Mouse (Mus musculus): Measurements from ENCODE around the gene Gm10770. TPM values are rescaled to one million over a fixed set of nuclear protein-coding genes. Genes with fewer than 3 reads are reported as not detected.

The Gm10770 gene
- not detected for polyA plus RNA-seq (2014; fragmentation: Illumina TruSeq; extraction: RNeasy Lipid Tissue Mini Kit (QIAGEN cat#74804); ENCODE audit: low read depth, low replicate concordance)

GRCm38 (mm10) chr2:150179579-150179978 lies at the start of gene Gm10770:
Gene Gm10770, minus strand, starts transcription at chr2:150179679.

DNA sequence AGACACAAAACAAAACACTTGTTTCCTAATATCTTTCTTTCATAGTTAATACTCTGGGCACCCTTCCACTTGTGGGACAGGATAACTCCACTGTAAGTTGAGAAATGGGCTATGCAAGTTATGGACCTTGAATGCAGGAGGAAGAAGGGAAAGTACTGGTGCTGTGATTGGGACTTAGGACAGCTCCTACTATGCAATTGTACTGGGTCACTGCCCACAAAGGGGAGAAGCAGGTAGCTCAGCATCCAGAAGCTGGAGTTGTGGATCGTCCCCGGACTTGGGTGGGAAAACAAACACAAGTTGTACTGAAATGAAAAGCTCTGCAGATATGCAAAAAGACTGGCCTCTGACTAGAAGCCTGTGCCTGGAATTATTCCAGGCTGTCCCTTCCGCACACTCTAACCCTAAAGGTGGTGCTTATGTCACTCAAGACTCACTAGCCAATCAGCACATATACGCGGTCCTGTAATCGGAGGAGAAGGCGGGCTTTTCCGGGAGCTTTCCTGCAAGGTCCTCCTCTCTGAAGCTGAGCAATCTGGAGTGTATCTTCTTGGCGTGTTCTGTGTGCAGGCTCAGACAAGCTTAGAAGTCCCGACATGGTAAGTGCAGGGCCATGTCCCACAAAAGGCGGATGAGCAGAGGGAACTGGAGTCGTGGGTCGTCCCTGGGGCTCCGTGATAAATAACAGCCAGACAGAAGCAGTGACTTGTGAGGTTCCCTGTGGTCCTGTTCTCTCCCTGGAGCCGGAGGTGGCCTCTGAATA lies 38.3 kb upstream of the Gm10770 start, which contains the start of gene Zfp937:
TSS of gene Zfp937 (plus strand) at position 474 of the 763 bp plus-strand sequence.

DNA sequence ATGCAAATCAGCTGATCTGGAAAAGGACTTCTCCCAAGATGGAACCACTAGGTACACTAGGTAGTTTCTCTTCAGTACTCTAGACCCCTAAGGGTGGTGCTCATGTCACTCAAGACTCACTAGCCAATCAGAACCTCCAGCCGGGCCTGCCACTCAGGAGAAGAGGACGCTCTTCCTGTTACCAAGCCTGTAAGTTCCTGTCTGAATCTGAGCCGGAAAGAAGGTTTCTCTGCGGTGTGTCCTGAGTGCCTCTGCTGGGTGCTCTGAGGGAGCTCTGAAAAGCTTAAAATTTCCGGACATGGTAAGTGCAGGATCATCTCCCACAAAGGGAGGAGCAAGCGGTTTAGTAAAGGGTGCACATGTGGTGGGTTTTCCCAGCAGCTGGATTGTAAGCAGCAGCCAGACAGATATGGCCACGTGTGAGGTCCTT lies 2.1 kb upstream of the Gm10770 start, which contains the start of gene Gm14139:
TSS of gene Gm14139 (plus strand) at position 186 of the 430 bp plus-strand sequence.

DNA sequence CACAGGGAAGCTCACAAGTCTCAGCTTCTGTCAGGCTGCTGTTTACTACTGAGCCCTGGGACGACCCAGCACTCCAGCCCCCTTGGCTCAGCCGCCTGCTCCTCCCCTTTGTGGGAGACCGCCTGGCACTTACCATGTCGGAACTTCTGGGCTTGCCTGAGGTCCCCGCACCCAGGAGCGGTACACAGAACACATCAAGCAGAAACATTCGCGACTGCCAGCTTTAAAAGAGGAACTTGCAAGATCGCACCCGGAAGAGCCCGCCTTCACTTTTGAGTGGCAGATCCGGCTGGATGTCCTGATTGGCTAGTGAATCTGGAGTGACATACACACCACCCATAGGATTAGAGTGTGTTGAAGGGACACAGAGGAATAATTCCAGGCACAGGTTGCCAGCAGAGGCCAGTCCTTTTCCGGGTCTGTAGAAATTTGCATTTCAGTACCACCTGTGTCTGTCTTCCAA lies 43.0 kb downstream of the Gm10770 start, which contains the start of gene Zfp120:
TSS of gene Zfp120 (minus strand) at position 274 of the 463 bp plus-strand sequence.

Other genes starting within 250 kb of the Gm10770 start
- gene Zfp120, start 43.0 kb downstream of the Gm10770 start, polyA plus RNA-seq (2014; fragmentation: Illumina TruSeq; extraction: RNeasy Lipid Tissue Mini Kit (QIAGEN cat#74804); ENCODE audit: low read depth, low replicate concordance): 6.3 TPM
- gene Gm14139, start 2.1 kb upstream of the Gm10770 start, polyA plus RNA-seq (2014; fragmentation: Illumina TruSeq; extraction: RNeasy Lipid Tissue Mini Kit (QIAGEN cat#74804); ENCODE audit: low read depth, low replicate concordance): not detected
- 1.0 TPM for gene Zfp937, start 38.4 kb upstream of the Gm10770 start, polyA plus RNA-seq (2014; fragmentation: Illumina TruSeq; extraction: RNeasy Lipid Tissue Mini Kit (QIAGEN cat#74804); ENCODE audit: low read depth, low replicate concordance)
- 1.5 TPM for gene Gm21994, start 75.9 kb upstream of the Gm10770 start, polyA plus RNA-seq (2014; fragmentation: Illumina TruSeq; extraction: RNeasy Lipid Tissue Mini Kit (QIAGEN cat#74804); ENCODE audit: low read depth, low replicate concordance)
- gene Gm14124, start 77.8 kb upstream of the Gm10770 start, polyA plus RNA-seq (2014; fragmentation: Illumina TruSeq; extraction: RNeasy Lipid Tissue Mini Kit (QIAGEN cat#74804); ENCODE audit: low read depth, low replicate concordance): not detected
- not detected for gene Gm10130, start 144.0 kb upstream of the Gm10770 start, polyA plus RNA-seq (2014; fragmentation: Illumina TruSeq; extraction: RNeasy Lipid Tissue Mini Kit (QIAGEN cat#74804); ENCODE audit: low read depth, low replicate concordance)
- gene 3300002I08Rik, start 183.1 kb upstream of the Gm10770 start, polyA plus RNA-seq (2014; fragmentation: Illumina TruSeq; extraction: RNeasy Lipid Tissue Mini Kit (QIAGEN cat#74804); ENCODE audit: low read depth, low replicate concordance): 2.5 TPM

All from heart, adult 10 weeks (tissue).